Mouse (Mus musculus): ENCODE results near the gene Ap3b2.
"Not testable (repeated sequence)": the region's sequence is repeated elsewhere in the genome, so short reads cannot be mapped to it uniquely, and the experiment has no call there.

Ap3b2 gene

GRCm38 (mm10) chr7:81493331-81494021 is at the start of gene Ap3b2:
Ap3b2 (minus strand) TSS chr7:81493925.
- DNase-seq (ENCODE audit: low read depth), result no peak

DNA sequence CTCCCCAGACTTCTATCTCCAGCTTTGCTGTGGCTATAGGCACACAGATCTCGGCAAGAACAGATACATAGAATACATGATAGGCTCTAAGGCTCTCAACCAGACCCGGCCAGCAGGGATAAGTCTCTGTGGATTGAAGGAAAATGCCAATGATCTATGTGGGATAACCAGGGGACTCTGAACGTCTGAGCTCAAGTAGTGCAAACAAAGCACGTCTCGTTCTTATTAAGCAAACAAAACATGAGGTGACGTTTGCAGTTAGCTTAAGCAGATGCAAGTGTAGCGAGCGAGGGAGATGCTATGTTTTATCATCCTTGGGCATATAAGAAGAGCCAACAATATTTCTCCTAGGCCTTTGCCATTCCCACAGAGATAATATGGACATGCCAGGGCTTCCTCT is 49.2 kb upstream of the Ap3b2 start:
- no peak for DNase-seq (ENCODE audit: low read depth)

DNA sequence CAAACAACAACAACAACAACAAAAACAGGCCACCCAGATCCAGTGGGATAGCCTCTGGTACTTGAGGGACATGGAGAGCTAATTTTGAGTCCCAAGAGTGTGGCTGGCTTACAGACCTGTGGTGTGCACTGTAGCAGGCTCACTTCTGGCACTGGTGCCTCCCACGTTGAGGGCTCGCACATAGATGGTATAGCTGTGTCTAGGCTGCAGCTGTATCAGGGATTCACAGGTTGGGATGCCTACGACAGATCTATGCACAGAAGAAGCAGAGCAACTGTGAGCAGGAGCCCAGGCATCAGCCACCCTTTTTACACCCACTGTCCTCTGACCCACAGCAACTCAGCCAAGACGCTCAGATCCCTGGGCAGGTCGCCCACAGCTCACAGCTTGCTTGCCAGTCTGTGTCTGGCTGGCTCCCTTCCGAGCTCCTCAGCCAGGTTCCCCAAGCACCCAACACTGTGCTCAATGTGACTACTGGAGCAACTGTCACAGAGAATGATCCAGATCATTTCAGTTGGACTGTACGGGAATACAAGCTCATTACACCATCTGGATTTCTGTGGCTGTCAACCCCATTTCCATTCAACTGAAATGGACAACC is 48.3 kb upstream of the Ap3b2 start:
- DNase-seq (ENCODE audit: low read depth), result no peak

DNA sequence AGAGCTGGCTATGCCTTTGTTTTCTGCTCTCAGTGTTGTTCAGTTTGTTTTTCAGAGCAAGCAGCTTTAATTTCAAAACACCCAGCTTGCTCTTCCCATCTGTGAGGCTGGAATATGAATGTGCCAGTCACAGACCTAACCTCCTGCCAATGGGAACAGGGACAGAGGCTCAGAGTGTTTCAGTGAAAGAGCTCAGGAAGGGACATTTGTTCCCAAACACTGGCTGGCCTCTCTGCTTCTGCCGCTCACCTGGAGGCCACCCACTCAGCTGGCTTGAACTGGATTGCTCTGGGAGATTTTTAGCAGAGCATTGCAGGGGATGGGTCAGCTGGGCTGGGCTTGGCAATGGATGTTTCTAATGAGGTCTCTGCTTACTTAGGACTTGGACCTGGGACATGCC is 47.3 kb upstream of the Ap3b2 start:
- no peak for DNase-seq (ENCODE audit: low read depth)

DNA sequence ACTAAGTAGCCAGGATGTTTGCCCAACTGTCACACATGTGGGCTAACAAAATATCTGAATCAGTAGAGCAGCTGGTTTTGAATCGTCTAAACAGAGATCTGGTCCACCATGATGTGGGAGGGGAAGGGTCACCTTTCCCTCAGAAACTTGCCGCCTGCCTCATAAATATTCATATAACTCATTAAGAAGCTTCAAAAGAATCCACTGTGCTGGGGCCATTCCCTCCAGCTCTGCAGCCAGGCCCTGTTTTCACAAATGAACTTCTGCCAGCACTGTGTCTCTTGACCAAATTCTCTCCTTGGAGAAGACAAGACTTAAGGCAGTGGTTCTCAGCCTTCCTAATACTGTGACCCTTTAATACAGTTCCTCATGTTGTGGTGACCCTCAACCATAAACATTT is 45.8 kb upstream of the Ap3b2 start:
- DNase-seq (ENCODE audit: low read depth), result no peak

GRCm38 (mm10) chr7:81538070-81538675 is 44.4 kb upstream of the Ap3b2 start:
- DNase-seq (ENCODE audit: low read depth), result peak; percentile 51

GRCm38 (mm10) chr7:81536478-81536877 is 42.8 kb upstream of the Ap3b2 start:
- DNase-seq (ENCODE audit: low read depth), result no peak

GRCm38 (mm10) chr7:81531462-81531861 is 37.7 kb upstream of the Ap3b2 start:
- no peak for DNase-seq (ENCODE audit: low read depth)

- DNase-seq (ENCODE audit: low read depth), result no peak
Measured at GRCm38 (mm10) chr7:81528918-81529317, 35.2 kb upstream of the Ap3b2 start.

DNA sequence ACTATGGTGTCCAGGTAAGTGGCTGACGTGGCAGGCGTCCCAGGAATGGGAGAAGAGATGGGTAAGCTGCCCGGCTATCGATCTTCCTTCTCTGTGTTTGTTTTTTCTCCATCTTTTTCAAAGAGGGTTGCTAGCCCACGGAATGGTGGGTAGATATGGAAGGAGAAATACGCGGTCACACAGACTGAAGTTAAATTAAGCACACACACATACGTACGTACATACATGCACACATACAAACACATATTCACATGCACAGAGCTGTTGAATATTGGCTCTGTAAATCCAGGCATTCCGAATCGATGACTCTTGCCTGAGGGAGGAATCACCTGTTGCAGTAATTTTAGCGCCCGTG is 29.9 kb upstream of the Ap3b2 start:
- no peak for DNase-seq (ENCODE audit: low read depth)

GRCm38 (mm10) chr7:81523008-81523662 is 29.4 kb upstream of the Ap3b2 start:
- peak; percentile 97 for DNase-seq (ENCODE audit: low read depth)

DNA sequence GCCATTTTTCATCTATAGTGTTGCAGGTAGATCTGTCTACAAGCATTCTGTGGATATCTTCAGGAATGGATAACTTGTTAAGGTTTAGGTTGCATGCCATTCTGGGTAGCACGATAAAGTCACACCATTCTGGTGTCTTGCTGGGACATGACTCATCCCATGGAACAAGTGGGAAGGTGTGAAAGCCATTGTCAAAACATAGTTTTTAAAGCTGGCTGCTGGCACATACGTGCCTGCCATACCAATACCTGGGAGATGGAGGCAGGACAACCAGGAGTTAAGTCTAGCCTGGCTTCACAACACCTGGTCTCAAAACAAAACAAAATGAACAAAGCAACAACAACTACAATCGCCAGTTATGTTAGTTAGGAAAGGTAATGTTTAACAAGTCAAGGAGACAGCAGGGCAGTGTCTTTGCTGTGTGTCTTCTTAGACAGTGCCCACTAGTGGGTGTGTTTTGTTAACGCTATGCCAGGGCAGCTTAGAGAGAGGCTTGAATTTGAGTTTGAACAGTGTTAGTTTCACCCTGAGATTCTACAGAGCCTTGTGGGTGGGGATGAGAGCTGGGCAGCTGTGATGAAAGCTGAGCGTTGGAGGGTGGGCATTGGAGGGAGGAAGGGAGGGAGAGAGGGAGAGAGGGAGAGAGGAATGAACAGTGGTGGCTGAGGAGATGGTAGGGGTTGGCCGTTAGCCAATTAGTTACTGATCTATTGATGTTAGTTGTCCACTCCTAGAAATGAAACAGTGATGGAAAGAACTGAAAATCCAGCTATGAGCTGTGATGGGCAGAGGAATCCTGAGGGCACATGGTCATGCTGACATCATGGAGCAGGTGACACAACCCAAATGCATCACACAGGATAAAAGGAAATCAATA is 22.7 kb upstream of the Ap3b2 start:
- DNase-seq (ENCODE audit: low read depth), result no peak

DNA sequence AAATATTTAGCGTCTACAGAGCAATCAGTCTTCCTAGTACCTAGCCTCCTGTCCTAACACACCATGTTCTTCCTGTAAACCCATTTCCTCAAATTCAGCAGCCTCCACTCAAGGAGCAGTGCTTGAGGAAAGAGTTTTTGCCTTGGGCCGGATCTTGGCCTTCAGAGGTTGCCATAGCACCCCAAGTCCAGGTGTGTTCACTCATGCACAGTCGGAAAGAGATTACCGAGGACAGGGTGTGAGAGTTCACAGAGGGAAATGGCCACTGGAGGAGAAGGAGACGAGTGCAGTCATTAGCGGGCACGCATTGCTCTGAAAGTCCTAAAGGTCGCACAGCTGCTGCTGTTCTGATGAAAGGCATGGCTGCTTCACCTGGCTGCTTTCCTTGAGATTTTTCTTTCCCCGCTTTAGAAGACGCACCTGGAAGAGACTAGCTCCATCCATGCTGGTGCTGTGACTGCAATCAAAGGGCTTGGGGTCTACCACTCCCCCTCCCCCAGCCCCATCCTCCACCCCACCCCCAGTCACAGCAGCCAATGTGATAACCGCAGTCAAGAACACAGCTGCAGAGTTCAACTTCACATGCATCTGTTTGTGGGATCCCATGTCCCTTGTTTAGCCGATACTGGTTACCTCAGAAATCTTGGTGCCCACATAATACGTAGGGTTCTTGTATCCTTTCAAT is 21.3 kb upstream of the Ap3b2 start:
- DNase-seq (ENCODE audit: low read depth), result no peak

GRCm38 (mm10) chr7:81501050-81501449 is 7.3 kb upstream of the Ap3b2 start:
- no peak for DNase-seq (ENCODE audit: low read depth)

GRCm38 (mm10) chr7:81498181-81498580 is 4.5 kb upstream of the Ap3b2 start, which contains the start of gene BC048679:
BC048679 (minus strand) TSS chr7:81498281.
- DNase-seq (ENCODE audit: low read depth), result no peak

DNA sequence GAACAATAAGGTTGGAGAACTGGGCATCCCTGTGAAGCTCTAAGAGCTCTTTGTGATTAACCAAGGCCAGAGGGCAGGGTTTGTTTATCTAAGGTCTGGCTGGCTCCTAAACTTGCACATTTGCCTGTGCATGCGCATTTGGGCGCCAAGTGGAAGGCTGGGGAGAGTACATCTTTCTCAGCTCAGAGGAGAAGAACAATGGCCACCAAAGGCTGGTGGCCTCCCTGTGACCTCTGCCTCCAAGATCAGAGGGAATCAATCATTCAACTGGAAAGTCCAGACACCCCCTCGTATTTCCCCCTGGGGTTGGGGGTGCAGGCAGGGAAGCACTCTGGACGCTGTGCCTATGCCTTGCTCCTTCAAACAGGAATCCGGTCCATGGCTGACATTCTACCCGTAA is 3.4 kb upstream of the Ap3b2 start:
- DNase-seq (ENCODE audit: low read depth), result no peak

- DNase-seq (ENCODE audit: low read depth), result no peak
Measured at GRCm38 (mm10) chr7:81492628-81493027, 1.1 kb downstream of the Ap3b2 start.

GRCm38 (mm10) chr7:81489649-81490048 is 4.1 kb downstream of the Ap3b2 start:
- no peak for DNase-seq (ENCODE audit: low read depth)

DNA sequence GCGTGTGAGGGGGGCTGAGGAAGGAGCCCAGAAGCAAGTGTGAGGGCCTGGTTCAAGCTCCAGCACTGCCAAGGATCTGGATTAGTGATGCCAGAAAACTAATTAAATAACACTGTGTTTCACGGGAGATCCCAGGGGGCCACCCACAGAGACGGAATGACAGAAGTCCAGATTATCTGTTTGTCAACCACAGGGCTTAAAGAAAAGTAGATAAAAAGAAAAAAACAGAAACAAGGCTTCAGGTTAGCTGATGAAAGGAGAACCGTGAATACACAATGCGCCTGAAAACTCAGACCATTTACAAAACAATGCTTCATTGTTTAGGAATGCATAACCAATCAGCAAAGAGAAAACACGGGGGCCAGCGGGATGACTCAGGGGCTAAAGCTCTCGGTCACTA is 12.9 kb downstream of the Ap3b2 start:
- DNase-seq (ENCODE audit: low read depth), result no peak

- no peak for DNase-seq (ENCODE audit: low read depth)
Measured at GRCm38 (mm10) chr7:81479531-81480090, 14.1 kb downstream of the Ap3b2 start.

- DNase-seq (ENCODE audit: low read depth), result not testable (repeated sequence)
Measured at GRCm38 (mm10) chr7:81478261-81478660, 15.5 kb downstream of the Ap3b2 start.

All from naive thymus-derived CD4-positive, alpha-beta T cell, adult 2 months (primary cell).